Comparison of ENCODE assay signal across 8 mouse cellular contexts in the genomic region with DNA sequence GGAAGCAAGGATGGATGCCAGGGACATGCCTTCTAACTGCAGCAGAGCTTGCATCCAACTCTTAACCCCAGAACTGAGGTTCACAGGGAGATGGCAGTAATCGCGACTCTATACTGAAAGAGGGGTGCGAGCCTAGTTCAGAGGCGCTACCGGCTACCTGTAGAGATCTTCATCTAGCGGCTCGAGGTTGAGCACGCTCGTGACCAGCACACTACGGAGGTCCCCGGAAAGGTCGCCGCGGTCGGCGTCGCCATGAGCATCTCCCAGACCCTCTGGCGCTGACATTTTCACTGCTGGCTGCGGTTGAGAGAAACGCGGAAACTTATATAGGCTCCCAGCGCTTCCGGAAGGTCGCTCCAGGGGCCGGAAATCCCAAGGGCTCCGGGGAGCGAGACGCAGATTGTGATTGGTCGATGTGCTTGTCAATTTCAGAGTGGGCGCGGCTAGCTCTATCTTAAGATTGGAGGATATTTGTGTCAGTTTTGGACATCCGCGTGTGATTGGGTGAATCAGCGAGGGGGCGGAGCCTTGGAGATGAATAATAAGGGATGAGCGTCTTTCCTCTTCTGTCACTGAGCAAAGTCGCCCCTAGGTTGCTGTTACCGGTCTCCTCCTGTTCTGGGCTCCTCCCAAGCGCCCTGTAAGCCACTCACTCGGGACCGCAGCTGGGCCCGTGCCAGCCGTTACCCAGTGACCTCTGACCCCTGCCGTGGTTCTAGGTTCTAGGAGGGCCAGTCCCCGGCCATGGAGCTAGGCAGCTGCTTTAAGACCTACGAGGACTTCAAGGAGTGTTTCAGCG. TPM values are rescaled to one million over a fixed set of nuclear protein-coding genes. Genes with fewer than 3 reads are reported as not detected.
DNase-seq lines count a peak whose midpoint lies in the region; ATAC-seq lines count a peak whose summit lies in the region.

A gene (minus strand): TSS at position 350 of the 799 bp plus-strand sequence.
A gene (plus strand): TSS at position 566 of the 799 bp plus-strand sequence.

- ATAC-seq in inflammation-experienced regulatory T-cells, adult 6 months, result peak; percentile 97
- peak; percentile 95 for ATAC-seq in megakaryocyte-erythroid progenitor cell, adult 5-6 weeks (replicated peaks; ENCODE audit: low FRiP score, low TSS enrichment, poor library complexity, severe bottlenecking)

- DNase-seq in adipocyte (ENCODE audit: low spot score), result peak; percentile 99
- DNase-seq in embryo, embryonic 10 days (ENCODE audit: low spot score), result peak; percentile 99
- peak; percentile 93 for DNase-seq in gastrocnemius, postnatal 10 days
- peak; percentile 97 to 99 for DNase-seq in left cerebral cortex, postnatal 10 days (ENCODE audit: extremely low spot score in 1 of 2, low spot score in 2 of 2)
- peak; percentile 97 for DNase-seq in right cerebral cortex, postnatal 25 days
- DNase-seq in urinary bladder, postnatal 4 days (ENCODE audit: low spot score in 2 of 2), result peak; percentile 96 to 97

- intact Hi-C loops in left cerebral cortex, postnatal 10 days (cut with DNase I), result no loop called here

RNA-seq across cellular contexts. Expression of the first gene that starts in this region (rescaled TPM):
- 10 to 100 TPM in 1 of 2 experiments, 1 to 10 TPM in 1; 9.7 to 10.4 TPM for total RNA-seq in gastrocnemius, postnatal 10 days (2021)
- polyA plus RNA-seq in inflammation-experienced regulatory T-cells, adult 6 months (2017; shearing (Covaris generic)), result 10 to 100 TPM; 34.5 to 45.6 (median 39.3) TPM
- 10 to 100 TPM; 22.1 to 30.0 TPM for total RNA-seq in left cerebral cortex, postnatal 10 days (2021)
- total RNA-seq in megakaryocyte-erythroid progenitor cell, adult 5-6 weeks (2014; fragmentation: Nextera tagmentation), result 15.5 and 26.4 TPM in 2 replicates
- total RNA-seq in megakaryocyte-erythroid progenitor cell, adult 5-6 weeks (2017), result 10.1 and 17.6 TPM in 2 replicates

RNA-seq across cellular contexts. Expression of the second gene that starts in this region (rescaled TPM):
- total RNA-seq in gastrocnemius, postnatal 10 days (2021), result 1 to 10 TPM; 1.2 to 1.4 TPM
- polyA plus RNA-seq in inflammation-experienced regulatory T-cells, adult 6 months (2017; shearing (Covaris generic)), result 1 to 10 TPM; 3.7 to 6.1 (median 4.8) TPM
- 1 to 10 TPM; 8.9 to 9.0 TPM for total RNA-seq in left cerebral cortex, postnatal 10 days (2021)
- total RNA-seq in megakaryocyte-erythroid progenitor cell, adult 5-6 weeks (2014; fragmentation: Nextera tagmentation), result 6.8 and 6.9 TPM in 2 replicates
- total RNA-seq in megakaryocyte-erythroid progenitor cell, adult 5-6 weeks (2017), result 1.8 and 4.4 TPM in 2 replicates

Comparison
In these comparisons a context has a peak if more than half of its experiments do, and no peak if none do; other contexts are left out.
1. Peak in every context shown above with its lines: DNase-seq and ATAC-seq.